Mouse (Mus musculus) heart, postnatal 0 days (tissue): ENCODE measurements around the gene Nt5c2.

Experiments
- CTCF ChIP-seq: IDR thresholded peaks from 2 replicates; pipeline ENCODE4 v1.5.1; 2016; ENCODE audit warnings: antibody characterized with exemption, control low read depth, low read depth
- EP300 ChIP-seq: IDR thresholded peaks from 2 replicates; pipeline ENCODE4 v1.6.1; 2016; ENCODE audit warnings: antibody characterized with exemption, low read depth

GRCm38 (mm10) chr19:46996095-46996494 is 18.9 kb downstream of the Nt5c2 start:
- TF ChIP-seq CTCF (no peak), EP300 (no peak)
